Mouse (Mus musculus) megakaryocyte, embryonic 14.5 days (primary cell): Measurements from ENCODE around the gene Galm. TPM values are rescaled to one million over a fixed set of nuclear protein-coding genes. Genes with fewer than 3 reads are reported as not detected.
A peak's percentile ranks its signal among the peaks of the same experiment; 100 is the strongest.

Experiments
- H3K27me3 ChIP-seq: replicated peaks from 2 replicates; pipeline ENCODE3; 2012; ENCODE audit warnings: inconsistent platforms
- H3K36me3 ChIP-seq: replicated peaks from 2 replicates; pipeline ENCODE3; 2012; ENCODE audit warnings: low read length, inconsistent platforms, mixed read lengths
- H3K4me1 ChIP-seq: 2 replicates; pipeline ENCODE4 v1.6.1; 2012; ENCODE audit warnings: inconsistent platforms
- H3K4me3 ChIP-seq: replicated peaks from 2 replicates; pipeline ENCODE3; 2012; ENCODE audit warnings: moderate library complexity, mild to moderate bottlenecking, inconsistent platforms
- H3K9me3 ChIP-seq: 2 replicates; pipeline ENCODE4 v1.6.1; 2012; ENCODE audit warnings: inconsistent platforms
- FLI1 ChIP-seq: IDR thresholded peaks from 2 replicates; pipeline ENCODE4 v1.6.1; 2012; ENCODE audit warnings: low read length, inconsistent platforms, mixed read lengths
- GATA1 ChIP-seq: IDR thresholded peaks from 3 replicates; pipeline ENCODE4 v1.6.1; 2012; ENCODE audit warnings: mixed read lengths, low read length, inconsistent platforms, borderline replicate concordance
- polyA plus RNA-seq: library from polyadenylated mRNA; stranded (reverse); fragments of >175 nt; gene quantifications from 2 replicates; pipeline ENCODE4 v1.2.3, GENCODE M21; 2012; ENCODE audit warnings: low replicate concordance; ENCODE audit not compliant: insufficient read depth

The Galm gene
- polyA plus RNA-seq, 1 experiment, result 0.17 TPM

DNA sequence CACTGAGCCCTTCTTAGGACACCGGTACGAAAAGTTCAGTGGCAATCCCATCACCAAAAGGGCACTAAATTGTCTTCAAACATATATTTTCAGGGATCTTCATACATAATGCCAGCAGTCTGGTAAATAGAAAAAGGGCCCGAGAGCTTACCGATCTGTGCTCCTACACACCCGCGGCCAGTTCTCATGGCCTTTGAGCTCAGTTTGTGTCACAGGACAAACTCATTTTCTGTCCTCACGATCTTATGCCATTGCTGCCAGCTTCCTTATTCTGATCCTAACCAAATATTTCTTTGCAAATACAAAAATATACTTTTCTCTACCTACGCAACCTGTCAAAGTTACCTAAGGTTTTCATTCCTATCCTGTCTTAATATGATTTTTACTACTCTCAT lies 30.6 kb upstream of the Galm start:
- no peak for TF ChIP-seq GATA1
- no peak for TF ChIP-seq FLI1
- Histone ChIP-seq H3K36me3 (no peaks in the 10 kb centered on the region), H3K9me3 (0 out of 2 replicates have a peak, but pooled peaks cover 3% of the 10 kb centered on the region), H3K4me1 (peaks cover 4% of the 10 kb centered on the region), H3K4me3 (no peak overlapping the region), H3K27me3 (peaks cover 11% of the 10 kb centered on the region)

DNA sequence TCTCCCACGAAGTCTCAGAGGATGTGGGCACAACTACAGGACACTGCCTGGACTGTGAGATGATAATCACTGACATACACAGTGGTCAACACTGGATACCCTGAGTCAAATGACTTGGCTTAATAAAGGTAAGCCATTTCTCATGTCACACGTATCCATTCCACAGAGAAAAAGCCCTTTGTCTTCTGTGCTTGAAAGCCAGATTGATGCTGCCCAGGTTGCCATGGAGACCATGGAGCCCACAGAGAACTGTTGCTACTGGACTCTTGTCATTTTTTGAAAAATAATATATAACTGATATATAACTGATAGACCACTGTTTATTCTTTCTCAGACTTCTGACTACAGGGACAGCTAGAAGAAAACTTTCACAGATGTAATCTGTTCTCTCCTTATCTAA lies 30.1 kb upstream of the Galm start:
- Histone ChIP-seq H3K36me3 (no peaks in the 10 kb centered on the region), H3K9me3 (0 out of 2 replicates have a peak, but pooled peaks cover 3% of the 10 kb centered on the region), H3K4me1 (peaks cover 4% of the 10 kb centered on the region), H3K4me3 (no peak overlapping the region), H3K27me3 (peaks cover 11% of the 10 kb centered on the region)
- TF ChIP-seq FLI1, result no peak
- TF ChIP-seq GATA1, result no peak

DNA sequence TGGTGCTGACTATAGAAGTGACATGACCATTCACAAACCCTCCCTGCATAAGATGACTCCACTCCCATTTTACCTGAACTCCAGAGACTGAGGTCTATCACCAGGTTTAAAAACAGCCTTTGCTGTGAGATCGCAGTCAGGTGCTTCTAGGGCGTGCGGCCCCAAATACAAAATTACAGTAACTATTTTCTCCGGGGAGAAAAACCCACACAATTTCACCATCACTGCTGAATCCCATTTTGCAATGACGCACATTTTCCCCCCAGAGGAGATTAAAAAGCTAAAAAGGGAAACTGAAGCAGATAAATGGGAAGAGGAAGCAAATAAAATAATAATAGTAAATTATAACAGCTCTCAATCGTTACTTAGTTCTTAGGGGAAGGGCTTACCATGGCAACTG lies 27.4 kb upstream of the Galm start:
- TF ChIP-seq FLI1, result no peak
- no peak for TF ChIP-seq GATA1
- H3K9me3 ChIP-seq, result no peaks in the 10 kb centered on the region
- no peak overlapping the region for H3K4me3 ChIP-seq
- H3K4me1 ChIP-seq, result peaks cover 4% of the 10 kb centered on the region
- peaks cover 7% of the 10 kb centered on the region for H3K27me3 ChIP-seq
- H3K36me3 ChIP-seq, result no peaks in the 10 kb centered on the region

DNA sequence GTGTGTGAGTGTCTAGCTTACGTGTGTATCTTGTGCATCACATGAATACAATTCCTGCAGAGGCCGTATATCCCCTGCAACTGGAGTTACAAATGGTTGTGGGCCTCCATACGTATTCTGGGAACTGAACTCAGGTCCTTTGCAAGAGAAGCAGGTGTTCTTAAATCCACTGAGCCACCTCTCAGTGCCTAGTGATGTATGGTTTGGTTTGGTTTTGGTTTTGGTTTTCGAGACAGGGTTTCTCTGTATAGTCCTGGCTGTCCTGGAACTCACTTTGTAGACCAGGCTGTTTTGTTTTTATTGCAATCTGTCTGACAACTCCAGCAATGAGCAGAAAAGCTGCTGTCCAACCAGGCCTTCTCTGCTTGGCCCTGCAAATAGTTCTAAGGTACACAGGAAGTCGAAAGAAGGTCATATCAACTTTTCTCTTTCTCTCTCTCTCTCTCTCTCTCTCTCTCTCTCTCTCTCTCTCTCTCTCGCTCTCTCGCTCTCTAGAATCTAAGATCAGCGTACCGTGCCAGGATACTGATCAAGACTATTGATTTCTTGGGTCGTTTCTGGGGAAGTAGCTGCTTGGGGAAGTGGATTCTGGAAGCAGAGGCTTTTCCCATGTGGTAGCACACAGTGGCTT lies 21.8 kb upstream of the Galm start:
- Histone ChIP-seq H3K4me3 (no peak overlapping the region), H3K9me3 (peaks cover 18% of the 10 kb centered on the region), H3K4me1 (no peaks in the 10 kb centered on the region), H3K36me3 (no peaks in the 10 kb centered on the region), H3K27me3 (no peaks in the 10 kb centered on the region)
- TF ChIP-seq GATA1 (no peak), FLI1 (no peak)

DNA sequence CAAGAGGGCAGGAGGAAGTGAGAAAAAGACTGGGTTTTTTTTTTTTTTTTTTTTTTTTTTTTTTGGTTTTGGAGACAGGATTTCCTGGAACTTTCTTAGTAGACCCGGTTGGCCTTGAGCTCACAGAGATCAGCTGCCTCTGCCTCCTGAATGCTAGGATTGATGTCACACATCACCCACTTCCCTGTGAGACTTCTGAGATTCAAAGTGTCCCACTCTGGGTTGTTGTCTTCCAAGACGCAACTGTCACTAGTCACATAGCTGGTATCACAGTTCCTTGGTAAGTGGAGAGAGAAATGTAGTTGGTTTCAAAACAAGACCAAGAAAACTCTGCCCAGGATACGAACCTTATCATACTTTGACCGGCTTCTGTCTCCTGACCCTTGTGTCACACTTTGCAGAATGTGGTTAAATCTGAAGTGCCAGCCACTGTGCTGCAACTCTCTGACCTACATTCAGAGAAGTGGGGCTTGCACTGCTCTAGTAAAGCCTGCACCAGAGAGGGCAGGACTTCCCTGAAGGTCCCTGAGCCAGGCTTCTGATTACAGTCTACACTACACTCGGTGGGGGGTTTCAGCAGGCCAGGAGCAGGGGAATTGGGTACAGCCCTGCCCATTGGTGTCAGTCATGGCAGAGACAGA lies 14.5 kb upstream of the Galm start:
- no peak for TF ChIP-seq FLI1
- no peak for TF ChIP-seq GATA1
- Histone ChIP-seq H3K4me3 (peak overlapping the region; percentile 33), H3K9me3 (peaks cover 31% of the 10 kb centered on the region), H3K4me1 (peaks cover 13% of the 10 kb centered on the region), H3K27me3 (no peaks in the 10 kb centered on the region), H3K36me3 (no peaks in the 10 kb centered on the region)

DNA sequence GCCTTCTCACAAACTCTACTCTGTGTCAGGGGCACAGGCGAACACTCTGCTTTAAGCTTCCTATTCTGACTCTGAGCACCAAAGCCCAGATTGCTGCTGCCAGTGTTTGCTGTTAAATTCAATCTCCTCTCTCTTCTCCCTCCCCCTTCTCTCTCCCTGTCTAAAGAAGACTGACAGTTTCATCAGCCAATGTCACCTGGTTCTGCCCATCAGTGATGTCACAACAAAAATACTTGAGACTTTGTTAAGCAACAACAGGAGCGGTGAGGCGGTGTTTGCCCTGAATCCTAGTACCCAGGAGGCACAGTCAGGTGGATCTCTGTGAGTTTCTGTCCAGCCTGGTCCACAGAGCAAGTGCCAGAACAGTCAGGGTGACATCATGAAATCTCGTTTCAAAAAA lies 13.8 kb upstream of the Galm start:
- Histone ChIP-seq H3K4me1 (peaks cover 13% of the 10 kb centered on the region), H3K4me3 (no peak overlapping the region), H3K36me3 (no peaks in the 10 kb centered on the region)

DNA sequence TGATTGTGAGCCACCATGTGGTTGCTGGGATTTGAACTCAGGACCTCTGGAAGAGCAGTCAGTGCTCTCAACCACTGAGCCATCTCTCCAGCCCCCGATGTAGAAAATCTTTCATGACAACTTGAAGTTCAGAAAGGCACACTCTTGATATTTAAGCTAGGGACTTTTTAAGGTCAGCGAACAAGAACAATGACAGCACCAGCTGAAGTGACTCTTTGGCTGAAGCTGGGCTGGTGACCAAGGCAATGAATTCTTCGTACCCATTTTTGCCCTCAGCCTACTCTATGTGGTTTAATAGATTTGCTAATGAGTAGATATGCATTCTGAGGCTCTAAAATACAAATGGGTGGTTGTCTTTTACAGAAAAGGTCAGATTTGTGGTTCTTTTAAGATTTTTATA lies 6.9 kb upstream of the Galm start:
- Histone ChIP-seq H3K27me3 (peaks cover 6% of the 10 kb centered on the region), H3K9me3 (no peaks in the 10 kb centered on the region; the same call in 1 of the 2 replicates), H3K36me3 (no peaks in the 10 kb centered on the region), H3K4me3 (no peak overlapping the region), H3K4me1 (no peaks in the 10 kb centered on the region)
- TF ChIP-seq FLI1 (no peak), GATA1 (no peak)

More for the DNA sequence above, 13.8 kb upstream of the Galm start:
- TF ChIP-seq GATA1 (no peak), FLI1 (no peak)
- no peaks in the 10 kb centered on the region for H3K27me3 ChIP-seq
- H3K9me3 ChIP-seq, result peaks cover 25% of the 10 kb centered on the region

DNA sequence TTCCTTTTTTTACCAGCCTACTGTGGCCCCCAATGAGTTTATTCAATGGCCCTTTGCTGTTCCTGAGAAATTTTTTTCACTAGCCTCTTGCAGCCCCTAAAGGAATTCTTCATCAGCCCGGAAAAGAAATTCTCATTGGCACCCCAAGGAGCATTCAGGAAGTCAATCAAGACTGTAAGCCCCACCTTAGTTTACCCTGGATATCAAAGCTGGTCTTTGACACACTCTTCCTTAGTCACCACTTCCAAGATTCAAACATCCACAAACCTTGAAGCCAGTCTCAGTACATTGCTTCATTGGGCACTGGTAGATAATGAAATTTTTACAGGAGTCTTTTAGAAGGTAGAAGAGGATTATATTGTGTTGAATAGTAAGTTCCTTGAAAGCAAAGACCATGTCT lies 5.4 kb upstream of the Galm start:
- Histone ChIP-seq H3K36me3 (no peaks in the 10 kb centered on the region), H3K4me3 (no peak overlapping the region), H3K27me3 (peaks cover 10% of the 10 kb centered on the region), H3K9me3 (no peaks in the 10 kb centered on the region; the same call in 1 of the 2 replicates), H3K4me1 (no peaks in the 10 kb centered on the region)
- no peak for TF ChIP-seq FLI1
- TF ChIP-seq GATA1, result no peak

DNA sequence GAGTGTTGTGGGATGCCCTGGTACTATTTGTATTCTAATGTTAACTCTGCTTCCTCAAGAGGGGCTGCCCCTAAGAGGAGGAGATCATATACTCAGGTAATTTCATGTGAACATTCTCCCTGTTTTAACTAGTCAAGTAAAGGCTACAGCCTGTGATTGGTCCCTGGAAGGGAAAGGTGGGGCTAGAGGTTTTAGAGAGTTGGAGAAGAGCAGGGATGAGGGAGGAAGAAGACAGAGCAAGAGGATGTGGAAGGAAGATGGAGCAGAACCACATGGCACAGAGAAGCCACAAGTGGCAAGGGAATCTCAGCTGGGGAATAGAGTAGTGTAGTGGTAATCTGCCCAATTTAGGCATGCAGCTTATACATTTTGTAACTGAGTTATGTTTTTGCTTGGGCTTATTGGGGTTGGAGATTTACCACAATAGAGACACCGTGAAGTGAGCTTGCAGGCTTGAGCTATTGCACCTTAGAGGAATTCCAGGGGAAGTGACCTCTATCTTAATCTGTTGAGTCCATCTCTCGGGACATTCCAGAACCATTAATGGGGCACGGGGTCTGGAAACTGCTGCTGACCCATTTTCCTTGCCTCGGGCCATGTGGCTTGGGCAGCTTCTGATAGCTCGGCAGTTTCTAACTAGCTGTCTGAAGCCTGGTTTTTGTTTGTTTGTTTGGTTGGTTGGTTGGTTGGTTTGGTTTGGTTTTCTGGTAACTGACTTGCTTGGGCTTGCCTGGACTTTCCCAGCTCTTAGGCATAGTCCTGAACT lies 2.1 kb upstream of the Galm start:
- Histone ChIP-seq H3K27me3 (peaks cover 6% of the 10 kb centered on the region), H3K4me1 (peaks cover 8% of the 10 kb centered on the region), H3K9me3 (no peaks in the 10 kb centered on the region), H3K36me3 (no peaks in the 10 kb centered on the region), H3K4me3 (no peak overlapping the region)
- no peak for TF ChIP-seq FLI1
- TF ChIP-seq GATA1, result no peak

DNA sequence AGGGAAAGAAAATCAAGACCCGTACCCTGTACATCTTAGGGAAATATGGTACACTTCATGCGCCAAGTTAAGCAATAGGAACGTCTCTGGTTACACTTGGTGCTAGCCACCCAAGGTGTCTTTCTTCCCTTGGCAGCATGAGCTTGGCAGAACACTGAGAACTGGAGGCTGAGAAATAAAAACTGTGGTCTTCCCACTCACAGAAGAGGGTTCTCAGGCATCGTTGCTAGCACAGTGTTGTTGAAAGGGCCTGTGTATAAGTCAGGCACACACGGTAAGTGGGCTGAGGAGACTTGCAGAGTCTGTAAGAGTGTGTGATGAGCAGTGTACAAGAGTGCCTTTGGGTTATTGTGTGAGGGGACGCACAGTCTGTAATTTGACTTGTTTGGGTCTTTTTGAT lies 1.1 kb upstream of the Galm start:
- TF ChIP-seq GATA1, result no peak
- no peak for TF ChIP-seq FLI1
- H3K9me3 ChIP-seq, result no peaks in the 10 kb centered on the region
- no peak overlapping the region for H3K4me3 ChIP-seq
- peaks cover 6% of the 10 kb centered on the region for H3K27me3 ChIP-seq
- no peaks in the 10 kb centered on the region for H3K36me3 ChIP-seq
- peaks cover 8% of the 10 kb centered on the region for H3K4me1 ChIP-seq
